Mouse (Mus musculus) C2C12 (cell line): Measurements from ENCODE around the gene Gmeb1. TPM values are rescaled to one million over a fixed set of nuclear protein-coding genes. Genes with fewer than 3 reads are reported as not detected.

Experiments
- H3K27me3 ChIP-seq: one replicate; pipeline ENCODE4 v1.6.1; 2011; ENCODE audit not compliant: control insufficient read depth, insufficient read depth, insufficient read length
- H3K36me3 ChIP-seq: one replicate; pipeline ENCODE4 v1.6.1; 2011; ENCODE audit not compliant: control insufficient read depth, insufficient read depth
- H3K4me3 ChIP-seq: one replicate; pipeline ENCODE4 v1.5.1; 2011; ENCODE audit warnings: mild to moderate bottlenecking, control low read depth; ENCODE audit not compliant: poor library complexity, insufficient read depth, severe bottlenecking
- H3K79me2 ChIP-seq: one replicate; pipeline ENCODE4 v1.6.1; 2011; ENCODE audit not compliant: control insufficient read depth, insufficient read depth
- H3K79me3 ChIP-seq: one replicate; pipeline ENCODE4 v1.6.1; 2011; ENCODE audit warnings: low read depth, control low read depth
- H3ac ChIP-seq: one replicate; pipeline ENCODE3; 2011; ENCODE audit warnings: low read depth; ENCODE audit not compliant: control insufficient read depth, insufficient read length
- CEBPB ChIP-seq: IDR thresholded peaks from one replicate; pipeline ENCODE4 v1.6.1; 2011; ENCODE audit warnings: low read depth, mild to moderate bottlenecking, control low read depth, moderate library complexity
- CTCF ChIP-seq: IDR thresholded peaks from one replicate; pipeline ENCODE4 v1.5.1; 2011; ENCODE audit not compliant: control insufficient read depth, insufficient read depth, insufficient read length
- FOSL1 ChIP-seq: IDR thresholded peaks from one replicate; pipeline ENCODE4 v1.8.0; 2011; ENCODE audit warnings: mild to moderate bottlenecking, low read length; ENCODE audit not compliant: poor library complexity, insufficient read depth, severe bottlenecking
- MAX ChIP-seq: IDR thresholded peaks from one replicate; pipeline ENCODE4 v1.6.1; 2011; ENCODE audit warnings: mild to moderate bottlenecking, control low read depth
- MYOD1 ChIP-seq: IDR thresholded peaks from one replicate; pipeline ENCODE4 v1.6.1; 2011; ENCODE audit warnings: low read depth; ENCODE audit not compliant: control insufficient read depth, insufficient read length
- MYOG ChIP-seq: IDR thresholded peaks from one replicate; pipeline ENCODE4 v1.6.1; 2011; ENCODE audit not compliant: control insufficient read depth, insufficient read length; ENCODE audit errors: extremely low read depth
- USF1 ChIP-seq: IDR thresholded peaks from one replicate; pipeline ENCODE4 v1.6.1; 2011; ENCODE audit warnings: low read depth, mild to moderate bottlenecking, control low read depth, moderate library complexity
- polyA plus RNA-seq: library from polyadenylated mRNA; unstranded; fragments of >200 nt; fragmentation: generic; extraction: Trizol; gene quantifications from one replicate; pipeline ENCODE4 v1.2.1, GENCODE M21; 2012; ENCODE audit warnings: missing spikeins

The Gmeb1 gene
- polyA plus RNA-seq, 1 experiment = 13.0 TPM

DNA sequence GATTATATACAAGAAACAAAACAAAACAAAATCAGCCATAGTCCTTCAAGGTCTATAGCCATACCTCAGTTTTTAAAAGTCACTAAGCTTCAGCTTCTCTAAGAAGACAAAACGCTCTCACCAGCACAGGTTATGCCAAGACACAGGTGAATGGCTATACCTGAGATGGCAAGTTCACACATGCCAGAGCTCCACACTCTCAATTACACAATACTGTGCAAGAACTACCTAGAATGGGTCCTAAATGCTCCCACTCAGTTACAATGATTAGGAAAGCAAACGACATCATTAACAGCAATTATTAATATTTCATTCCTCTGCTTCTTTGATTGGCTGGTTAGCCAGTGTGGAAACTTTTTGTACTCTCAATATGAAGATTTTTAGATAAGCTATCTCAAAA, 52.1 kb downstream of the Gmeb1 start:
- no peak overlapping the region for H3ac ChIP-seq
- H3K79me2 ChIP-seq = peaks cover 76% of the 10 kb centered on the region
- no peak overlapping the region for H3K4me3 ChIP-seq
- TF ChIP-seq FOSL1 (no peak), CEBPB (no peak), USF1 (no peak), MYOD1 (no peak)
- H3K27me3 ChIP-seq = no peaks in the 10 kb centered on the region
- H3K79me3 ChIP-seq = peaks cover 71% of the 10 kb centered on the region
- H3K36me3 ChIP-seq = peaks cover 59% of the 10 kb centered on the region

DNA sequence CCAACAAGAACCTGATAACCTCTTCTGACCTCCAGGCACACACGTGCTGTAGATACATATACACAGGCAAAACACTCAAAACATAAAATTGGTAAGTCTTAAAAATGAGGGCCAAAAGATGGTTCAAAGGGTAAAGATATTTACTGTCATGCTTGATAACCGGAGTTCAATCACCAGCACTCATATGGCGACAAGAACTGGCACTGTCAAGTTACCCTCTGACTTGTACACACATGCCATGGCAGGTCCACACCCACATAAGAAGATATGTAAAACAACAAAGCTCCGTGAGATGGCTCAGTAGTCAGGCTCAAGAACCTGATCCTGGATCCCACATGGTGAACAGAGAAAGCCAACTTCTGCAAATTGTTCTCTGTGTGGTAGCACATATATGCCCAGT, 54.1 kb downstream of the Gmeb1 start:
- H3K4me3 ChIP-seq = no peak overlapping the region
- peaks cover 78% of the 10 kb centered on the region for H3K36me3 ChIP-seq
- TF ChIP-seq CTCF (no peak), CEBPB (no peak), FOSL1 (no peak), MYOG (no peak), MYOD1 (no peak), USF1 (no peak), MAX (no peak)
- peaks cover 97% of the 10 kb centered on the region for H3K79me2 ChIP-seq
- H3K27me3 ChIP-seq = no peaks in the 10 kb centered on the region
- H3K79me3 ChIP-seq = peaks cover 91% of the 10 kb centered on the region
- H3ac ChIP-seq = no peak overlapping the region

DNA sequence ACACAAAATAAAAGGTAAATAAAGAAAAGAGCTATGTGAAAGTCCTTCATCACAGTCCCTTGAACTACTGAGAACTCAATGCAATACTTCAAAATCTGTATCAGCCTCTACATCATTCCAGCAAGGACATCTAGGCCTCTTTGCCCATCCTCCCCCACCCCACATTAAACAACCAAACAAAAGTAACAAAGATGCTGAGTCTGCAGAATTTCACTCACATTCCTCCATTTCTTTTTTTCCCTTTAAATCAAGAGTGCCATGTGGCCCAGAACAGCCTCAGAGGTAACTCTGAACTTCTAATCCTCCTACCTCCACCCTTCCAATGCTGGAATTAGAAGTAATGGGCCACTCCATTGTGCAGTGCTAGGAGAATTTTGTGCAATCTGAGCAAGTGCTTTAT, 62.6 kb downstream of the Gmeb1 start:
- peaks cover 100% of the 10 kb centered on the region for H3K79me2 ChIP-seq
- TF ChIP-seq MYOG (no peak), MAX (no peak), CEBPB (no peak), CTCF (no peak), MYOD1 (no peak)
- H3K36me3 ChIP-seq = peaks cover 82% of the 10 kb centered on the region
- H3ac ChIP-seq = no peak overlapping the region
- H3K4me3 ChIP-seq = no peak overlapping the region
- peaks cover 98% of the 10 kb centered on the region for H3K79me3 ChIP-seq
- no peaks in the 10 kb centered on the region for H3K27me3 ChIP-seq

DNA sequence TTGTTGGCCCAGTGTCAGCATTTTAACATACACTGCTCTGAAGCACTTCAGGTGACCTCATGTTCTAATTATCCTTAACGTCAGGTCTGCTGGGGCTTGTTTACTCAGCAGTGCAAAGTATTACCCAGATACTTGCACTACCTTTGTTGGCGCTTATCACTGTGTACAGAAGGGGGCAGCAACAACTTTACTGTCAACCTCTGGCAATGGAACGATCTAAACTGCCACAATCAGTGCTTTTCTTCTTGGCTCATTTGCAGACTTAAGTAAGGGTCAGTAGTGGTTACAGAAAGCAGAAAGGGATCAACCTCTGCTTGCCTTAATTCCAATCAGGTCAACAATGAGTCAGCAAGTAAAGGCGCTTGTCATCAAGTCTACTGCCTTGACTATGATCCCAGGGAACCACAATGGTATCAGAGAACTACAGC, 63.1 kb downstream of the Gmeb1 start:
- Histone ChIP-seq H3K79me2 (peaks cover 100% of the 10 kb centered on the region), H3K36me3 (peaks cover 77% of the 10 kb centered on the region), H3K79me3 (peaks cover 98% of the 10 kb centered on the region), H3ac (no peak overlapping the region), H3K27me3 (no peaks in the 10 kb centered on the region), H3K4me3 (no peak overlapping the region)
- TF ChIP-seq MAX = no peak
- TF ChIP-seq USF1 = no peak
- no peak for TF ChIP-seq MYOG
- TF ChIP-seq FOSL1 = no peak
- TF ChIP-seq MYOD1 = no peak
- no peak for TF ChIP-seq CTCF
- no peak for TF ChIP-seq CEBPB

DNA sequence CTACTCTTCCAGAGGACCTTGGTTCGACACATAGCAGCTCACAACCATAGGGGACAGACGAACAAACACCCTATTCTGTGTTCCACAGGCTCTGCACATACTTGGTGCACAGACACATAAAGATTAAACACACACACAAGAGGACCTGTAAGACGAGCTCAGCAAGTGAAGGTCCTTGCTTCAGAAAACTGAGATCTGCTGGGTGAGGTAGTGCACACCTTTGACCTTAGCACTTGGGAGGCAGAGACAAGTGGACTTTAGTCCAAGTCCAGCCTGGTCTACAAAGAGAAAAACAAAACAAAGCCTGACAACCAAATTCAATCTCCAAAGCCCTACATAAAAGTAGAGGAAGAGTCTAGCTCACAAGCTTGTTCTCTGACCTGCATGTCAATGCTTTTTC, 66.4 kb downstream of the Gmeb1 start:
- Histone ChIP-seq H3K27me3 (no peaks in the 10 kb centered on the region), H3K36me3 (peaks cover 63% of the 10 kb centered on the region), H3K79me3 (peaks cover 94% of the 10 kb centered on the region), H3K4me3 (no peak overlapping the region), H3ac (no peak overlapping the region), H3K79me2 (peaks cover 100% of the 10 kb centered on the region)
- no peak for TF ChIP-seq MYOG
- no peak for TF ChIP-seq MYOD1
- no peak for TF ChIP-seq USF1
- TF ChIP-seq MAX = no peak
- TF ChIP-seq CEBPB = no peak
- TF ChIP-seq CTCF = no peak
- TF ChIP-seq FOSL1 = no peak

DNA sequence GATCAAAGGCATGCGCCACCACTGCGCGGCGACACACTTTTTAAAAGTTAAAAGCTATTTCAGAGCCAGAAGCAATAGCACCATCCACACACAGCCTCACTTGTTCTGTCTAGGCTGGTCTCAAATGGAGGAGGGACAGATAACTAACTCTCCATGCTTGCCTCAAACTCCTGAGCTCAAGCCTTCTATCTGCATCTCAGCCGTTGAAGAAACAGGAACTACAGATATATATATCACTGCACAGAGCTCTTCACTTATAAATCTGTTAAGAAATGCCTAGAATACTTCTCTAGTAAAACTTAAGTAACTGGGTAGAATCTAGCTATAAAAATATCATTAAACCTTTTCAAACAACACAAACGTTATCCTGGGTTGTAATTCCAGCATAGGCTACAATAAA, 67.0 kb downstream of the Gmeb1 start:
- Histone ChIP-seq H3K27me3 (no peaks in the 10 kb centered on the region), H3K36me3 (peaks cover 60% of the 10 kb centered on the region), H3ac (no peak overlapping the region), H3K4me3 (no peak overlapping the region), H3K79me2 (peaks cover 100% of the 10 kb centered on the region), H3K79me3 (peaks cover 94% of the 10 kb centered on the region)
- TF ChIP-seq USF1 = no peak
- TF ChIP-seq FOSL1 = no peak
- TF ChIP-seq MAX = no peak
